Mouse (Mus musculus) thymus, postnatal 10 days (tissue): Measurements from ENCODE around the gene Uba1.

ENCODE experiments used
- DNase-seq, 2 experiments: peaks; one replicate each; pipeline ENCODE4 v3.0.0; 2021; ENCODE audit warnings: low spot score in 2 of 2

Gene Uba1

DNA sequence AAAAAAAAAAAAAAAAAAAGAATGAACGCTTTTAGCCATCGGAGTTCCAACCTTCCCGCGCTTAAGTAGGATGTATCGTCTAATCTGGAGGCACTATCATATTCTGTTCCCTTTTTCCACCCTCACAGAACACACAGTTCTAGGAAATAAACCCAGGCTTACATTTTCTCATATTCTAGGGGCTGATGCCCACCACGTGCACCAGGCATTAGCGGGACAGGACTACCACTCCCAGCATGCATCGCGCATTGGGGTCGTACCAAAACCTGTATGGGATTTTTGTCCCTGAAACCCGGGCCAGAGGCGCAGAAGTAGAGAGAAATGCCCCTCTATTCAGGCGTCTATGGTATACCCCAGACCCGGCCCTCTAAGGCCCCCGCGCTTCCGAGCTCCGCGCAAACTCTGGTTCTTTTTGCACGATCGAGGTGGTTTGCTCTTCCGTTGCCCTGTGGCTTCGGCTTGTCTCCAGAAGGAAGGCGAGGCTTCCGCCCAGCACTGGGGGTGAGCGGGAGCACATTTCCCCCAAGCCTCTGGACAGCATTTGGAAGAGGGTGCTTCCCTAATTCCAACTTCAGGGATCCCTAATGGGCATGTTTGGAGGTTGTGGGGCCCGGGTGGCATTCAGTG lies at the start of gene Uba1:
TSS of gene Uba1 (plus strand) at position 301 of the 627 bp plus-strand sequence.
- DNase-seq = peak; percentile 73 to 75

DNA sequence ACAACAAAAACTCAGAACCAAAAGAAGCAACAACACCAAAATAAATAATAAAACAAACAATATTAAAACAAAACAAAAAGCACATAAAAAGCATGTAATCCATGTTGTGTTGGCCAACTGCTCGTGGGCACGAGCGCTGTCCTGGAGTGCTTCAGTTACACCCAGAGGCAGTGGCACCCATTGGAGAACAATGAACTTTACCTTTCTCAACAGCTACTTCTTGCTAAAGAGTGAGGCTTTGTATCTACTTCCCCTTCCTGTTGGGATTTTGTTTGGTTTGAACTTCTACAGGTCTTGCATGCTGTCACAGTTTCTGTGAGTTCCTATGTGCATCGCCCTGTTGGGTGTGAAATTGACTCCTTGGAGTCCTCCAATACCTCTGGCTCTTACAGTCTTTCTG lies 49.6 kb upstream of the Uba1 start:
- DNase-seq = no peak

GRCm38 (mm10) chrX:20616861-20617175 lies 41.3 kb upstream of the Uba1 start:
- DNase-seq = no peak

GRCm38 (mm10) chrX:20617176-20617902 lies 40.8 kb upstream of the Uba1 start, which contains the start of the genes Rbm10 and Ndufb11:
TSS of gene Rbm10 (plus strand) at chrX:20617503.
TSS of gene Ndufb11 (minus strand) at chrX:20617619.
- peak; percentile 52 to 58 for DNase-seq

DNA sequence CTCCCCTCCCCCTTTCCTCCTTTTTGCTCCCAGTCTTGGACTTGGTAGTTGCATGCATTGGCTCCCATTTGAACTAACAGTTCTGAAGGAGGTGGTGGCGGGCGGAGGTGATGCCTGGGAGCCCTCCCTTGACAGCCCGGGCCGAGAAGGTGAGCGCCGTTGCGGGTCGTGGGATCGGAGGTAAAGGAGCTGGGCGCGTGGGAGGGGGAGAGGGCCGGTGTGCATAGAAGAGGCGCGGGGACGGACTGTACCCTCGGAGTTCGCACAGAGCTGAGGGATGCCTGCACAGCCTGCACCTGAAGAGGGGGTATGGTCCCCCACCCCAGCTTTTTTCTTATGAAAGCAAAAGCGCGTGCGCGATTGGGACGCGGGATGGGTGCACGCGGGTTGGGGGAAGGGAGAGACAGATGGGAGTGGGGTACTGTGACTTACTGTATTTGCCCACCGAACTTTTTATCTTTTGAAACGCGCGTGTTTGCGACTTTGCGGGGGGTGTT lies 40.2 kb upstream of the Uba1 start:
- peak; percentile 51 to 64 for DNase-seq

DNA sequence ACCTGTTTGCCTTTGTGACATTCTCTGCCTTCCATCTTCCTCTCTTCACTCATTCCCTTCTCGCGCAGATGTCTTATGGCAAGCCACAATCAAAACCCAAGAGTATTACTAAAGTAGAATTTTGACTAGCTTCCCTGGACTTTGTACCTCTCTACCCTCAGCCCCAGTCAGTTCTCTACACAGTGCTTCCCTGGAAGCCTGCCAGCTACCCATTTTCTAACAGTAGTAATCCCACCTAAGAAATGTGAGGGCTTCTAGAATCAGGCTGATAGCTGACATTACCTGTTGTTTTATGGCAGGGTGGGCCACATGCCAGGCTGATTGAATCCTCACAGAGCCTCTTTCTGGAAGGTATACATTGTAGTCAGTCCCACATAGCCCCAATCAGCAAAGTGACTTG lies 20.0 kb upstream of the Uba1 start:
- no peak for DNase-seq

DNA sequence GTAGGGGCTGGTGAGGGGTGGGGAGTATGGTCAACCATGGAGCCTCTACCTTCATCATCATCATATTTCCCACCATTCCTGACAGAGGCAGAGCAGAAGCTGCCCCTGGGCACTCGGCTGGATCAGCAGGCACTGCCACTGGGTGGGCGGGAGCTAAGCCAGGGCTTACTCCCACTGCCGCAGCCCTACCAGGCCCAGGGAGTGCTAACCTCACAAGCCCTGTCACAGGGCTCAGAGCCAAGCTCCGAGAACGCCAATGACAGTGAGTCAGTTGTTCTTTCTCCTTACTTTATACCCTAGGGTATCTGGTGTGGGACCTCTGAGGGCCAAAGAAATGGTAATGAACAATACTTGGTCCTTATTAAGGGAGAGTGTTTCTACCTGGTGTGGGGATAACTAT lies 13.3 kb upstream of the Uba1 start:
- DNase-seq = no peak

- DNase-seq = no peak
These were observed 533 bp upstream of the Uba1 start for GRCm38 (mm10) chrX:20657593-20657992.

DNA sequence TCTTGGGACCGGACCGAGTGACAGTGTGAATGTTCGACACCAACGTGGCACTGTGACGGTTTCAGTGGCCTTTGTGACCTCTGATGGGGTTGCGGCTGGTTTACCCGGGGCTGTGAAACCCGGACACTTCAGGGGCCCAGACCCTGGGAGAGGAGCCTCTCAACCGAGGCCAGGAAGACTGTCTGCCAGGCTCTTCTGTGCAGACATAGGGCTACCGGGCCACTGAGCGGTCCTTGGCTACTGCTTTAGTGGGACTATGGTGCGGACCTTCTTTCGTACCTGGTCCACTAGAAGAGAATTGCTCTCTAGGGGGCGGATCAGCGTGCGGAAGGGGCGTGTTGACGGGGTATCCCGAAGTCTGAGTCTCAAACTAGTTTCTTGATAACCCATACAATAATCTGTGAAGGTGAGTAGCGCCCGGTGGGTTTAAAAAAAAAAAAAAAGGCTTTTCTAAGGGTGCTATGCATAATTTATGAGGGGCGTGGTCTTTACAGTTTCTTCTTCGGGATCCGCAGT lies 823 bp downstream of the Uba1 start:
- peak in 1 of 2 experiments; percentile 5 for DNase-seq

GRCm38 (mm10) chrX:20662317-20662715 lies 4.2 kb downstream of the Uba1 start:
- DNase-seq = no peak

GRCm38 (mm10) chrX:20662716-20663443 lies 4.8 kb downstream of the Uba1 start:
- DNase-seq = peak; percentile 77 to 81

DNA sequence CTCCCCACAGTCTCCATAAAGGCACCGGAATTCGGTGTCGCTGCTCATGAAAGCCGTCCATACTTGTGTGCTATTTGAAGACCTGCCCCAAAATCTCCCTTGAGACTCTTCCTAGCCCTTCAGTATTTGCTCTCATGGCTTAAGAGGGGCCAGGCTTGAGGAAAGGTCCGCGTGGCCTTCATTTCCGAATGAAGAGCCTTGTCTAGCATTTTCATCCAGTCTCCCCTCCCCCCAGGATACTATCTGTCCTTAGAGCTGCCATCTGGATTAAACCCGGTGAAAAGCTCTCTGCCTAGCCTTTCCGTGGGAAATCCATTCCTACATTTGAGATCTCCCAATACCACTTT lies 5.3 kb downstream of the Uba1 start:
- DNase-seq = no peak

- peak; percentile 74 to 82 for DNase-seq
These were observed 29.5 kb downstream of the Uba1 start, which contains the start of gene Cdk16 for GRCm38 (mm10) chrX:20687519-20688067. TSS of gene Cdk16 (plus strand) at chrX:20687954.

DNA sequence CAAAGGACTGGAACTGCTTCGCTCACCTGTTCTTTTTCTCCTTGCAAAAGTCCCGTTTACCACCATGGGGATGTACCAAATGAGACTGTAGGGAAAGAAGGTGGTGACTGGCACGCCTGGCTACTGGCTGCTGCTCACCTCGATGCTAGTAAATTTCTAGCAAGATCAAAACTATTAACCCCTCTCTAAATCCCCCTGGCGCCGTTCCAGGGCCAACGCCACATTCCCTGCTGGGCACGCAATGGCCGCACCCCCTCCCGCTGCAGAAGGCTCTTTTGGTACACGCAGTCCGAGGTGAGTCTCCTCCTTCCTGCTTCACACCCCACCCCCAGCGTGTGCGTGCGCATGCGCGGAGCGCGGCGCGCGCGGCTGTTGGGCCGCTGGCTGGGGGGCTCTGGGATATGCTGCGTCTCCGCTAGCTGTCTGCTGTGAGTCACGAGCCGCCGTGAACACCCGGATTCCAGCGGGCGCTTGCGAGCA lies 30.0 kb downstream of the Uba1 start:
- peak; percentile 77 to 81 for DNase-seq

- DNase-seq = peak; percentile 46 to 57
These were observed 30.5 kb downstream of the Uba1 start for GRCm38 (mm10) chrX:20688615-20689014.

DNA sequence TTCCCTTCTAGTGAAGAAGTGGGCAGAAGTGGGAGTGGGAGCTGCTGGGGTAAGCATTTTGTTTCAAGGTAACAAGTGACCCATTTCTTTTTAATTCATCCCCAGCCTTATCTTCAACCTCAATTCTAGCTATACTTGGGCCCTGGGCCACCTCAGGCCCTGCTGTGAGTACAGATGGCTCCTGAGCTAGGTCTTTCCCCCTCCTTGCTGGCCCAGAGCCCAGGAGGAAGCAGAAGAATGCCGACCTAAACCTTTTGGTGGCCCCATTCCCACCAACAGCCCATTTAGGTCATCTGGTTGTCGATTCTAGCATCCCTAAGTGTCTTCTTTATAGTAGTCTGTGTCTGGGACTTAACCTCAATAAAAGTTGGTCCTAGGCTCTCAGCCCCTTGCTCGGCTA lies 33.4 kb downstream of the Uba1 start:
- no peak for DNase-seq

DNA sequence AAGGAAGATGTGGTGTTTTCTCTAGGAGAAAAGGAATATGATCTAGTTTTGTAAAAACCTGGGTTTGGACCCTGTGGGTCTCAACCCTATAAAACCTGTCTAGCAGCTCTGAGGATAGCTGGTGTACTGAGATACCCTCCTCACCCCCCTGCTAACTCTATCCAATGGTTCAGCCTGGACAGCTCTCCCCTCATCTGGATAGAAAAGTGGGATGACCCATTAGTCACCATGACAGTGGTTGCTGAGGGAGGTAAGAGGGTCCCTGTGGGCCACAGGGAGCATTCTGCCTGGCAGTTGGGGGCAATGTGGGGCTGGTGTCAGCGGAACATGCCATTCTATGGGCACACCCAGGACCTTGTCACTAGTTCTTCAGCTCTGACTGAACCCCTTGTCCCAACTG lies 34.5 kb downstream of the Uba1 start:
- DNase-seq = no peak

DNA sequence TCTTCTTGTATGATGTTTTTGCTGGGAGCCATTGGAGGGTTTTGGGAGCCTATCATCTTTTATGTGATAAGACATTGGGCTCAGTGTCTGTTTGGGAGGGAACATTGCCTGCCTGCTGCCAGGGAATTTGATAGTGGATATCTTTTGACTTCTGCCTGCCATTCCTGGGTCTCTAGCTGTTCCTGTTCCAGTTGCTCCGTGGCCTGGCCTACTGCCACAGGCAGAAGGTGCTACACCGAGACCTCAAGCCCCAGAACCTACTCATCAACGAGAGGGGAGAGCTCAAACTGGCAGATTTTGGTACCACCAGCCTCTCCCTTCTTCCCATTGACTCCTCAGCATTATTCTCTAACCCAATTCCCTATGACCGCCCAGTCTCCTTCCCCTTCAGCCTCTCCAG lies 37.7 kb downstream of the Uba1 start:
- DNase-seq = no peak

- DNase-seq = peak; percentile 32 to 35
These were observed 45.7 kb downstream of the Uba1 start, which contains the start of gene Usp11 for GRCm38 (mm10) chrX:20703741-20704290. TSS of gene Usp11 (plus strand) at chrX:20703906.

GRCm38 (mm10) chrX:20704295-20705082 lies 46.4 kb downstream of the Uba1 start:
- peak; percentile 54 to 68 for DNase-seq

DNA sequence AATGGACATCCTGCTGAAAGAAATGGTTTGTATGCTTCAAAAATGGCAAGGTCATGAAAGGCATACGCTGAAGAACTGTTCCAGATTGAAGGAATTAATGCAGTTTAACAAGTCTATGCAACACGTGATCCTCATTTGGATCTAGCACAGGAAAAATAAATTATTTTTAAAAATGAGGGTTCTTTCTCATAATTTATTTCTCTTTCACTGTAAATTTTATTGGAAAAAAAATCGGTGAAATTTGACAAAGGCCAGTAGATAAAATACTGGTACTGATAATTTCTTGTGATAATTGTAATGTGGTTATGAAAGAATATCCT lies 46.9 kb downstream of the Uba1 start:
- DNase-seq = no peak
